ENCODE assay signal across 1 mouse cellular context in the genomic region with DNA sequence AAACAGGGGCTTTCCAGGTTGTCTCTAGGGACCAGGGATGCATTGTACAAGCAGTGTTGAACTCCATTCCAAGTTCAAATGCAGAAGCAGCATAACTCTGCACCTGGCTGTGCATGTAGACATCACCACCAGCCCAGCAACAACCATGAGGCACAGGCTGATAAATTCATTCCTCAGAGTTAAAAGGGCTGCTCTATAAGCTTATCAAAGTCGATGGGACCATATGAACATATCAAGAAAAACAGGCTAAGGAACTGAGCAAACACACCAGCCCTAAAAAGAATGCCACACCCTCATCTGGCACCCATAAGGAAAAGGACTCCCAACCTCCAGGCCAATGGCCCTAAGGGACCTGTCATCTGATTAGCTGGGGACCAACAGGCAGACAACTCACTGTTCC.
A peak's percentile ranks its signal among the peaks of the same experiment; 100 is the strongest.
TF ChIP-seq lines count a peak whose summit lies in the region.

No protein-coding gene starts in this region.

TF ChIP-seq in MEL, 35 proteins besides CTCF, POLR2A, EP300 and RAD21 (continued from another document):
- peak; percentile 79 for TF ChIP-seq TAL1 (IDR thresholded peaks at IDR 0.05; ENCODE audit: low read length)
